Mouse (Mus musculus) embryonic facial prominence, embryonic 12.5 days (tissue): ENCODE measurements around the gene Hoxb3. TPM values are rescaled to one million over a fixed set of nuclear protein-coding genes. Genes with fewer than 3 reads are reported as not detected.

Experiments
- ATAC-seq: fragments of 200-750 bp; cut with Nextera tagmentation; 2 replicates; pipeline ENCODE4 v1.8.0; 2017; ENCODE audit not compliant: insufficient number of reproducible peaks, insufficient read depth, low FRiP score, low TSS enrichment
- H3K27ac ChIP-seq: fragments of 300-500 bp; sonication (generic); 2 replicates; pipeline ENCODE4 v1.5.1; 2016; ENCODE audit warnings: mild to moderate bottlenecking
- H3K27me3 ChIP-seq: fragments of 300-500 bp; sonication (generic); 2 replicates; pipeline ENCODE4 v1.6.1; 2016; ENCODE audit warnings: mild to moderate bottlenecking, moderate library complexity
- H3K36me3 ChIP-seq: fragments of 300-500 bp; sonication (generic); 2 replicates; pipeline ENCODE4 v1.6.1; 2016; ENCODE audit warnings: mild to moderate bottlenecking
- H3K4me1 ChIP-seq: fragments of 300-500 bp; sonication (generic); 2 replicates; pipeline ENCODE4 v1.6.1; 2016
- H3K4me2 ChIP-seq: fragments of 300-500 bp; sonication (generic); replicated peaks from 2 replicates; pipeline ENCODE4 v1.6.1; 2016; ENCODE audit warnings: mild to moderate bottlenecking, moderate library complexity
- H3K4me3 ChIP-seq: fragments of 300-500 bp; sonication (generic); 2 replicates; pipeline ENCODE4 v1.5.1; 2016; ENCODE audit warnings: mild to moderate bottlenecking
- H3K9ac ChIP-seq: fragments of 300-500 bp; sonication (generic); 2 replicates; pipeline ENCODE4 v1.6.1; 2016; ENCODE audit warnings: mild to moderate bottlenecking, moderate library complexity
- H3K9me3 ChIP-seq: fragments of 300-500 bp; sonication (generic); 2 replicates; pipeline ENCODE4 v1.6.1; 2016; ENCODE audit warnings: mild to moderate bottlenecking, moderate library complexity
- WGBS: fragments of 180-500 bp; shearing (Covaris S2); methylation state at CpG from one replicate; pipeline ENCODE4 v1.1.7; 2016; 5-methylcytosine and 5-hydroxymethylcytosine counted together
- polyA plus RNA-seq: library from polyadenylated mRNA; unstranded; fragments of >200 nt; fragmentation: Nextera tagmentation; extraction: Ambion mirVana; gene quantifications from 2 replicates; pipeline ENCODE4 v1.2.1, GENCODE M21; 2016

Hoxb3 gene
- polyA plus RNA-seq, 1 experiment from 2014 or later = 0.87 TPM

GRCm38 (mm10) chr11:96298895-96299667, 24.0 kb upstream of the Hoxb3 start:
- Histone ChIP-seq H3K9me3 (no peaks in the 10 kb centered on the region), H3K4me3 (peak overlapping the region; percentile 15; the same call in 1 of the 2 replicates), H3K27me3 (peaks cover 99% of the 10 kb centered on the region), H3K4me1 (no peaks in the 10 kb centered on the region), H3K4me2 (peak overlapping the region; percentile 19; the same call in 1 of the 2 replicates), H3K36me3 (no peaks in the 10 kb centered on the region), H3K27ac (no peak overlapping the region), H3K9ac (no peak overlapping the region)
- under 1% methylated on average over 66 of the region's 66 CpGs for WGBS
- ATAC-seq = no peak

GRCm38 (mm10) chr11:96299781-96300180, 23.3 kb upstream of the Hoxb3 start:
- no peak overlapping the region for H3K4me3 ChIP-seq
- H3K4me2 ChIP-seq = no peak overlapping the region
- H3K9ac ChIP-seq = no peak overlapping the region
- H3K36me3 ChIP-seq = no peaks in the 10 kb centered on the region
- H3K27me3 ChIP-seq = peaks cover 99% of the 10 kb centered on the region
- no peaks in the 10 kb centered on the region for H3K4me1 ChIP-seq
- no peak for ATAC-seq
- H3K27ac ChIP-seq = no peak overlapping the region
- WGBS = 1% methylated on average over 9 of the region's 9 CpGs
- H3K9me3 ChIP-seq = no peaks in the 10 kb centered on the region

DNA sequence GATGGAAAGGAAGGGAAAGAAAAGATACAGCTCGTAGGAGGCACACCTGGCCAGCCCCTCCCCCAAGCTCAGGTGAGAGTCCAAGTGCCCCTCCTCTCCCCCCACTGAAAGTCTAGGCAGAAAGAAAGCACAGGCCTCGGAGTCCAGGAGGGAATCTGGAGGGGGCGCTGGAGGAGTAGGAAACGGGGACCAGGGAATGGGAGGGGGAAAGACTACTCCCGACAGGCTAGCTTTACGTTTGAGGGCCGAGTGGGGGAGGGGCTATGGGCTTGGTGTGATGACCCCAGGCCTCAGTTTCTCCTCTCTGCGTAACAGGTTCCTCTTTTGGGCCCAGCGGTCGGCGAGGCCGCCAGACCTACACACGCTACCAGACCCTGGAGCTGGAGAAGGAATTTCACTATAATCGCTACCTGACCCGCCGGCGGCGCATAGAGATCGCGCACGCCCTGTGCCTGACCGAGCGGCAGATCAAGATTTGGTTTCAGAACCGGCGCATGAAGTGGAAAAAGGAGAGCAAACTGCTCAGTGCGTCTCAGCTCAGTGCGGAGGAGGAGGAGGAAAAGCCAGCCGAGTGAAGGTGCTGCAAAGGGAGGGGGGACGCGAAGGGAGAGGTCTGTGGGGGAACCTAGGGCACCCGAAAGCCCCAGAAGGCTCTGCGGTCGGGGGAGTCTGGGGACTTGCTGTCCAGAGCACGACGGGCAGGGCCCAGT, 22.6 kb upstream of the Hoxb3 start:
- Histone ChIP-seq H3K27me3 (peaks cover 100% of the 10 kb centered on the region), H3K27ac (no peak overlapping the region), H3K9ac (no peak overlapping the region), H3K36me3 (no peaks in the 10 kb centered on the region), H3K4me3 (no peak overlapping the region), H3K4me2 (no peak overlapping the region), H3K4me1 (no peaks in the 10 kb centered on the region), H3K9me3 (no peaks in the 10 kb centered on the region)
- ATAC-seq = no peak
- 1% methylated on average over 35 of the region's 35 CpGs for WGBS

DNA sequence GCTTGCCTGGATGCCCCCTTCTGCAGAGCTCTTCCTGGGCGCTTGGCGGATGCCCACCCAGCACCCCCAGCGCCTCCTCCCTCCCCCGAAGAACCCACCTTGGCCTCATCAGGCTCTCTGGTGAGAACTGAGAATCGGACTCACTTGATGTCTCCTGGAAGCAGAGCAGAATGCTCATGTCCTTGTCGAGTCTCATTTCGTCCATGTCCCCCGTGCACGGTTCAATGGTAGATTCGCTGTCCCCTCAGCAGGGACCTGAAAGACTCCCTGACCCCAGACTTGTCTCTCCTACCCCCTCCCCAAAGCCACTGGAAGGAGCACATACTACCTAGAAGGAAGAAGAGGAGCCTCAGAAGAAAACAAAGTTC, 22.1 kb upstream of the Hoxb3 start:
- no peak overlapping the region for H3K4me3 ChIP-seq
- 1% methylated on average over 10 of the region's 10 CpGs for WGBS
- no peak for ATAC-seq
- H3K4me1 ChIP-seq = no peaks in the 10 kb centered on the region
- no peaks in the 10 kb centered on the region for H3K36me3 ChIP-seq
- no peak overlapping the region for H3K27ac ChIP-seq
- H3K4me2 ChIP-seq = no peak overlapping the region
- H3K9me3 ChIP-seq = no peaks in the 10 kb centered on the region
- H3K27me3 ChIP-seq = peaks cover 100% of the 10 kb centered on the region
- no peak overlapping the region for H3K9ac ChIP-seq

DNA sequence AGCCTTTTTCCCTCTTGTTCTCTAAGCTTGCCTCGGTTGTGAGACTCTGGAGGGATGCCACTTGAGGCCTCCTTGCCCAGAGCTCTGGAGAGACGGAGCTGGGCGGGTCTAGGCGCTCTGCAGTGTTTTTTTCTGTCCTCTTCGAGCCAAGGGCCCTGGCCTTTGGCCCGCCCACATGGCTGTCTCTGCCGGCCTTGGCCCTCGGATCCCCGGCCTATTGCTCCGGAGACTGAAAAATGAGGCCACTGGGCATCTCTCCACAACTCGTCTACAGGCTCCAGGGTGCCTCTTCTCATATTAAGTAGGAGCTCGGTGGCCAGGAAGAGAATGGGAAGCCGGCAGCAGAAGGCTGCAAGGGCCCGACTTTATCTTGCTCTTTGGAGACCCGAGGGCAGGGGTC, 21.3 kb upstream of the Hoxb3 start:
- Histone ChIP-seq H3K4me3 (no peak overlapping the region), H3K4me2 (no peak overlapping the region), H3K9me3 (no peaks in the 10 kb centered on the region), H3K27me3 (peaks cover 100% of the 10 kb centered on the region), H3K9ac (no peak overlapping the region), H3K4me1 (no peaks in the 10 kb centered on the region), H3K36me3 (no peaks in the 10 kb centered on the region), H3K27ac (no peak overlapping the region)
- WGBS = under 1% methylated on average over 15 of the region's 15 CpGs
- ATAC-seq = no peak

DNA sequence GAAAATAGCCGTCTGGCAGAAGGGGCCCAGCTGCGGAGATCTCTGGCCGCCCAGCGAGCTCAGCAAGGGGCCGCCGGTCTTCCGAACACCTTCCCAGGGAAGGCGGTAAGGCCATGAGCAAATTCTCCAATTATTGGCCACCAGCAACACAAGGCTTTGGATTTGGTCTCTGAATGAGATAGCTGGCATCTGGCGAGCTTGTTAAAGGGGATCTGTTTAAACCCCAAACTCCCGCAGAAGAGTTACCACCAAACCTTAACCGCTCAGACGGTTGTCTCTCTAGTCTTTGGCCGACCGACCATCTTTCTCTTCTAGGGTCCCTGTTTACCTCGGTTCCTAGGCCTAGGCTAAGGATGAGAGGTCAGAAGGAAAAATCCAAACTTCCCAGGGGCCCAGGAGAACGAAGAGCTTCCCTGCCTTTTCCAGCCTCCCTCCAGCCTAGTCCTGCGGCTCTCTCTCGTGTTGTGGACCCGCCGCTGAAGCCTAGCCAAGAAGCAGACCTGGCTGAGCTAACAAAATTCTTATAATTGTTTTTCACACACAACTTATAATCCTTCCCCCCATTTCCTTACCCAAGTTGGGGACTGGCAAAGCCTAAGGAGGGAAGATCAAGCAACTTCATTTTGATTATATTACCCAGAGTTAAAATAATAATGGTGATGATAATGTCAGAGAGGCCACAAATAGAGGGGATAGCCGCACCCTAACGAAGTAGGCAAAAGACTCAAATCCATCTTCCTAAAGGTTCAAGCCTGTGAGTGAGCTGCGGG, 20.6 kb upstream of the Hoxb3 start:
- Histone ChIP-seq H3K4me2 (no peak overlapping the region), H3K4me1 (no peaks in the 10 kb centered on the region), H3K27ac (no peak overlapping the region), H3K9ac (no peak overlapping the region), H3K4me3 (no peak overlapping the region), H3K36me3 (no peaks in the 10 kb centered on the region), H3K27me3 (peaks cover 100% of the 10 kb centered on the region), H3K9me3 (no peaks in the 10 kb centered on the region)
- 4% methylated on average over 23 of the region's 23 CpGs for WGBS
- no peak for ATAC-seq

DNA sequence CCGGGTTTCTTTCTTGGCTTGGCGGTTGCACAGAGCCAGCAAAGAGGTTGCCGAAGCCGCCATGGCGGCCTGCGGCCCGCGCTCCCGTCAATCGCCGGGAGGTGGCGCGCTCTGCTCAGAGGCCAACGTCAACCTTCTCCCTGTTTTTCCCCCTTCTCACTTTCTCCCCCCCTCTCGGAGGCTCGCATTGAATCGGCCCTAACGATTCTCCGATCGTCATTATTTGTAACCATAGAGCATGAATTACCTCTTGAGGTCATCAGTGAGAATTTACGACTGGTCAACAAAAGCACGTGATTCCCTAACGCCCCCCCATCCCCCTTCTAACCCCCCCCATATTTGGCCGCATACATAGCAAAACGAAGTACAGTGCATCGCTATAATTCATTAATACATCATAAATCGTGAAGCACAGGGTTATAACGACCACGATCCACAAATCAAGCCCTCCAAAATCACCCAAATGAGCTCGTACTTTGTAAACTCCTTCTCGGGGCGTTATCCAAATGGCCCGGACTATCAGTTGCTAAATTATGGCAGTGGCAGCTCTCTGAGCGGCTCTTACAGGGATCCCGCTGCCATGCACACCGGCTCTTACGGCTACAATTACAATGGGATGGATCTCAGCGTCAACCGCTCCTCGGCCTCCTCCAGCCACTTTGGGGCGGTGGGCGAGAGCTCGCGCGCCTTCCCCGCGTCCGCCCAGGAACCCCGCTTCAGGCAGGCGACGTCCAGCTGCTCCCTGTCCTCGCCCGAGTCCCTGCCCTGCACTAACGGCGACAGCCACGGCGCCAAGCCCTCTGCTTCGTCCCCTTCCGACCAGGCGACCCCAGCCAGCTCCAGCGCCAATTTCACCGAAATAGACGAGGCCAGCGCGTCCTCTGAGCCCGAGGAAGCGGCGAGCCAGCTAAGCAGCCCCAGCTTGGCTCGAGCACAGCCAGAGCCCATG, 19.7 kb upstream of the Hoxb3 start, which contains the start of gene Hoxb5:
Gene Hoxb5 (plus strand): TSS at position 186 of the 949 bp plus-strand sequence.
- Histone ChIP-seq H3K9ac (no peak within 1 kb of the TSS), H3K36me3 (no peaks in the 10 kb centered on the region), H3K4me3 (peak within 1 kb of the TSS; percentile 12; the same call in 1 of the 2 replicates), H3K27ac (no peak within 1 kb of the TSS), H3K4me1 (no peaks in the 10 kb centered on the region), H3K4me2 (peak within 1 kb of the TSS; percentile 23; the same call in 1 of the 2 replicates), H3K27me3 (peaks cover 100% of the 10 kb centered on the region), H3K9me3 (no peaks in the 10 kb centered on the region)
- whole genome bisulfite sequencing = 1% methylated on average over 69 of the region's 69 CpGs
- no peak for ATAC-seq

- no peak overlapping the region for H3K4me3 ChIP-seq
- ATAC-seq = no peak
- 2% methylated on average over 38 of the region's 38 CpGs for WGBS
- H3K4me1 ChIP-seq = no peaks in the 10 kb centered on the region
- no peak overlapping the region for H3K9ac ChIP-seq
- no peaks in the 10 kb centered on the region for H3K36me3 ChIP-seq
- no peak overlapping the region for H3K4me2 ChIP-seq
- no peaks in the 10 kb centered on the region for H3K9me3 ChIP-seq
- peaks cover 100% of the 10 kb centered on the region for H3K27me3 ChIP-seq
- H3K27ac ChIP-seq = no peak overlapping the region
Measured at GRCm38 (mm10) chr11:96304381-96305195, 18.5 kb upstream of the Hoxb3 start.

DNA sequence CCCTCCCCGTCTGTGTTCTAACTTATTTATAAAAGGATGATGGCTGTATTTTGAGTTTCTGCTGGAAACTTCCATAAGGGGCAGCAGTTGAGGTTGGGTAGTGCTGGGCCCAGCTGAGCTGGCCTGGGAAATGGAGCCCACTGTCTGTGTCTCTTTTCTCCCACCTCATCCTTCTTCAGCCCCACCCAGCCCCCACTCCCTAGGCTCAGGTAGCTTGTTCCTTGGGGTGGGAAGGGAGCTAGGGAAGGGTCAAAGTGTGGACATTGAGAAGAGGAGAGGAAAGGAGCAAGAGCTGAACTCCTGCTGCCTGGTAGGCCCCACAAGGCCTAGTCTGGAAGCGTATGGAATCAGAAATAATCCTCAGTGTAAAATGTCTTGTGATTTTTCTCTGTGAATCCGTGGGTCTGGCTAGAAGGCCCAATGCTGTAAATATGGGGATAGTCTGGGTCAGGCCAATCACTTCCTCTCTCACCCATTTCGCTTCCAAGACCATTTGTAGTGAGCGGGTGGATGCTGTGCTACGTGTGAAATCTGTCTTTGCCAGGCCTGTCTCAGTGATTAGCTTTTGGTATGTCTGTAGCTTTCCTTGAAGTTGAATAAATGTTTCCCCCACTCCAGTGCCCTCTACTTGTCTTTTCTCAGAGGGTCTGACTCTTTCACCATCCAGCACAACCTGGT, 17.5 kb upstream of the Hoxb3 start:
- ATAC-seq = no peak

More for the DNA sequence above, 17.5 kb upstream of the Hoxb3 start:
- Histone ChIP-seq H3K36me3 (no peaks in the 10 kb centered on the region), H3K27ac (no peak overlapping the region), H3K9me3 (no peaks in the 10 kb centered on the region), H3K4me2 (no peak overlapping the region), H3K27me3 (peaks cover 100% of the 10 kb centered on the region), H3K4me1 (no peaks in the 10 kb centered on the region), H3K4me3 (no peak overlapping the region), H3K9ac (no peak overlapping the region)
- 16% methylated on average over 6 of the region's 6 CpGs for WGBS
